Mouse (Mus musculus): Measurements from ENCODE around the gene Dhx15. TPM values are rescaled to one million over a fixed set of nuclear protein-coding genes. Genes with fewer than 3 reads are reported as not detected.

Gene Dhx15
- 259 to 280 TPM (median 276 TPM) in 4 replicates for total RNA-seq (2023)

DNA sequence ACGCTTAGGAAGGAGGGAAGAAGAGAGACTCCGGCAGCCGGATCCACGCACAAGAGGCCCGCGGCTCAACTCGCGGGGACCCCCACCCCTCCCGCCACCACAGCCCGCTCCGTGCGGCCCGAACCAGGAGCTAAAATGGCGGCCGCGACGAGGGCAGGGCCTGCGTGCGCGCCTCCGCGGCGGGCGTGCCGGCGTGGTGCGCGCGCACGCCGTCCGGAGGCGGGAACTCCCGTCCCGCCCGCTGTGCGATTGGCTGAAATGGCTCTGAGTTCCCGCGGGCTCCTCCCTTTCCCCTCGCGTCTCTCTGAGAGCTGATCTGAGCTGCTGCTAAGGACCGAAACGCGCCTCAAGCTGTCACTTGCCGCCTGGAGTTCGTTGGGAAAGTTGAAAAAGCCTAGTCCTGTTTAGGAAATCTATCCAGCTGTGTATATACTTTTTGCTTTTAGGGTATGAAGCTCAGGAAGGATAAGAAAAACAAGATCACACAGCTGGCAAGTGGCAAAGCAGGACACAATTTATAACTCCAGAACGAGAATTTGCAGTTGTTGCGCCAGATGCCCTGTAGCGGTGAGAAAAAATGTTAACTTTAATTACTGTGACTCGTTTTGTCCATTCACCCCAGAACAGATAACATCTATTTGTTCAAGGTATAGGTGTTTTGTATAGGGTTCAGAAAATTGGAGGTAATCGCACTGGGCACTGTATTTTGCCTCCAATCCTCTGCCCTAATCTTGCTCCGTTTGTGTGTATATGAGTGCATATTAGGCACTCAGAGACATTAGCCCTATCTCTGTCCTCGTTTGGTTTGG lies at the start of gene Dhx15:
Gene Dhx15, minus strand, starts transcription at position 144 of the 809 bp plus-strand sequence.

Other genes with a start within 250 kb of the Dhx15 start
- 0.14 to 0.21 TPM in 2 of 4 replicates, not detected in the others for gene Sod3, start 173.3 kb upstream of the Dhx15 start, total RNA-seq (2023)